Mouse (Mus musculus): ENCODE measurements around the gene Nop56. TPM values are rescaled to one million over a fixed set of nuclear protein-coding genes. Genes with fewer than 3 reads are reported as not detected.

Nop56 gene
- polyA plus RNA-seq (2012; rRNA removed) = 15.5 and 15.8 TPM in 2 replicates

- TF ChIP-seq CTCF (IDR thresholded peaks at IDR 0.05; ENCODE audit: extremely low read depth, insufficient read length, insufficient replicate concordance, low read depth, low read length) (no peak), POLR2A (IDR thresholded peaks at IDR 0.05; ENCODE audit: low read depth, low read length) (peak; percentile 99)
- WGBS = under 1% methylated on average over 68 of the region's 68 CpGs
Observed at GRCm38 (mm10) chr2:130274149-130274861, at the start of gene Nop56. Nop56 (plus strand) TSS chr2:130274430.

DNA sequence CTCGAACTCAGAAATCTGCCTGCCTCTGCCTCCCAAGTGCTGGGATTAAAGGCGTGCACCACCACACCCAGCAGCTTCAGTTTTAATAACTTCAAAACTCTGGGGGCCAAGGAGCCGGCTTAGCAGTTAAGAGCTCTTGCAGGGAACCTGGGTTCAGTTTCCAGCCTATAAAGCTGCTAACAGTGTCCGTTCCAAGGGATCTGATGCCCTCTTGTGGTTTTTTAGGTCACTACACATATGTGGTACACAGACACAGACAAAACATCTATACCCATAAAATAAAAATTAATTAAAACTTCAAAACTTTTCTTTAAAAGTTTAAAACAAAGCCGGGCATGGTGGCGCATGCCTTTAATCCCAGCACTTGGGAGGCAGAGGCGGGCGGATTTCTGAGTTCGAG, 27.3 kb upstream of the Nop56 start:
- TF ChIP-seq CTCF (IDR thresholded peaks at IDR 0.05; ENCODE audit: extremely low read depth, insufficient read length, insufficient replicate concordance, low read depth, low read length) = no peak
- no peak for TF ChIP-seq POLR2A (IDR thresholded peaks at IDR 0.05; ENCODE audit: low read depth, low read length)
- H3K36me3 ChIP-seq (ENCODE audit: control insufficient read depth, insufficient read depth, low read length) = no peaks in the 10 kb centered on the region
- H3K4me1 ChIP-seq (ENCODE audit: control insufficient read depth, insufficient read depth, insufficient read length, low read length) = no peaks in the 10 kb centered on the region
- H3K27me3 ChIP-seq (ENCODE audit: control insufficient read depth, insufficient read depth, low read length) = no peaks in the 10 kb centered on the region
- WGBS = 45% methylated on average over 9 of the region's 9 CpGs
- no peak overlapping the region for H3K27ac ChIP-seq (ENCODE audit: insufficient read depth, low read depth, low read length)
- H3K4me3 ChIP-seq (ENCODE audit: low read depth, low read length) = no peak overlapping the region

More at GRCm38 (mm10) chr2:130274149-130274861, at the start of gene Nop56:
- peaks cover 23% of the 10 kb centered on the region for H3K36me3 ChIP-seq (ENCODE audit: control insufficient read depth, insufficient read depth, low read length)
- H3K4me1 ChIP-seq (ENCODE audit: control insufficient read depth, insufficient read depth, insufficient read length, low read length) = peaks cover 2% of the 10 kb centered on the region; the same call in 1 of the 2 replicates
- peak within 1 kb of the TSS; percentile 48 for H3K27ac ChIP-seq (ENCODE audit: insufficient read depth, low read depth, low read length)
- H3K27me3 ChIP-seq (ENCODE audit: control insufficient read depth, insufficient read depth, low read length) = no peaks in the 10 kb centered on the region
- peak within 1 kb of the TSS; percentile 82 for H3K4me3 ChIP-seq (ENCODE audit: low read depth, low read length)

DNA sequence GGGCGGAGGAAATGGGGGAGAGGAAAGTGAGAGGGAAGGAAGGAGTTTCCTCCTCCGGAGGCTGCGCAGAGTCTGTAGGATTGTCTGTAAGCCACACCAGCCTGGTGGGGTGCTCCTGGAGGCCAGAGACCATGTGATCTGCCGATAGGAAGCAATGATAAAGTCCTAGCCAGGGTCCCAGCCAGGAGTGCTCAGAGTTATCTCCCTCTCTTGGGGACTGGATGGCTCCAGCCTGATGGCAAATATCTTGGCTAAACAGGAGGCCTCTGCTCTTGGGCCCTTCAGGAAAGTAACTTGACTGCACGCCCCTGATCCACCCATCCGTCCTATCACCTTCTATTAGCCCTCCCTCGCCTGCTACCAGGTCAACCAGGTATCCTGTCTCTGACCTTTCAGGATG, 26.0 kb upstream of the Nop56 start:
- WGBS = 55% methylated on average over 7 of the region's 7 CpGs
- Histone ChIP-seq H3K4me3 (ENCODE audit: low read depth, low read length) (no peak overlapping the region), H3K27me3 (ENCODE audit: control insufficient read depth, insufficient read depth, low read length) (no peaks in the 10 kb centered on the region), H3K27ac (ENCODE audit: insufficient read depth, low read depth, low read length) (no peak overlapping the region), H3K36me3 (ENCODE audit: control insufficient read depth, insufficient read depth, low read length) (no peaks in the 10 kb centered on the region), H3K4me1 (ENCODE audit: control insufficient read depth, insufficient read depth, insufficient read length, low read length) (no peaks in the 10 kb centered on the region)
- TF ChIP-seq POLR2A (IDR thresholded peaks at IDR 0.05; ENCODE audit: low read depth, low read length) = no peak
- TF ChIP-seq CTCF (IDR thresholded peaks at IDR 0.05; ENCODE audit: extremely low read depth, insufficient read length, insufficient replicate concordance, low read depth, low read length) = no peak

DNA sequence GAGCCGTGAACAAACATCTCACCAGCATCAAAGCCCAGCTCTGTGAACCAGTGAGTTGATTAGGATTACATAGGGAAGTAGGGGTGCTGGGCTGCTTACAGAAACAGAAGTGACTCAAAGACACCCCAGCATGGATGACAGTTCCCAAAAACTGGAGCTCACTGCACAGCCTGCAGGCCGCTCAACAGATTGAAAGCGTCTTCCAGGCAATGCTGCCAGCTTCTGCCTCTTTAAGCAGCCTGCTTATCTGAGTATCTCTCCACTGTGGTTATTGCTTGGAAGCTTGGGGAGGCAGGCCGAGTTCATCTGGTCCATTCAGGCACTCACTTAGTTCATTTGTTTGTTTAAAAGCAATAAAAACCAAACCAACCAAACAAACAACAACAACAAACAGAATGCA, 17.5 kb upstream of the Nop56 start:
- no peak overlapping the region for H3K4me3 ChIP-seq (ENCODE audit: low read depth, low read length)
- no peak overlapping the region for H3K27ac ChIP-seq (ENCODE audit: insufficient read depth, low read depth, low read length)
- WGBS = 74% methylated on average over 4 of the region's 4 CpGs
- H3K27me3 ChIP-seq (ENCODE audit: control insufficient read depth, insufficient read depth, low read length) = no peaks in the 10 kb centered on the region
- H3K36me3 ChIP-seq (ENCODE audit: control insufficient read depth, insufficient read depth, low read length) = no peaks in the 10 kb centered on the region
- no peak for TF ChIP-seq POLR2A (IDR thresholded peaks at IDR 0.05; ENCODE audit: low read depth, low read length)
- no peak for TF ChIP-seq CTCF (IDR thresholded peaks at IDR 0.05; ENCODE audit: extremely low read depth, insufficient read length, insufficient replicate concordance, low read depth, low read length)
- H3K4me1 ChIP-seq (ENCODE audit: control insufficient read depth, insufficient read depth, insufficient read length, low read length) = no peaks in the 10 kb centered on the region

GRCm38 (mm10) chr2:130260822-130261221, 13.4 kb upstream of the Nop56 start:
- TF ChIP-seq CTCF (IDR thresholded peaks at IDR 0.05; ENCODE audit: extremely low read depth, insufficient read length, insufficient replicate concordance, low read depth, low read length) (no peak), POLR2A (IDR thresholded peaks at IDR 0.05; ENCODE audit: low read depth, low read length) (no peak)
- no peaks in the 10 kb centered on the region for H3K36me3 ChIP-seq (ENCODE audit: control insufficient read depth, insufficient read depth, low read length)
- no peaks in the 10 kb centered on the region for H3K27me3 ChIP-seq (ENCODE audit: control insufficient read depth, insufficient read depth, low read length)
- H3K27ac ChIP-seq (ENCODE audit: insufficient read depth, low read depth, low read length) = no peak overlapping the region
- no peak overlapping the region for H3K4me3 ChIP-seq (ENCODE audit: low read depth, low read length)
- no peaks in the 10 kb centered on the region for H3K4me1 ChIP-seq (ENCODE audit: control insufficient read depth, insufficient read depth, insufficient read length, low read length)
- 59% methylated on average over 4 of the region's 4 CpGs for WGBS

GRCm38 (mm10) chr2:130261914-130262313, 12.3 kb upstream of the Nop56 start:
- Histone ChIP-seq H3K4me3 (ENCODE audit: low read depth, low read length) (no peak overlapping the region), H3K27me3 (ENCODE audit: control insufficient read depth, insufficient read depth, low read length) (no peaks in the 10 kb centered on the region), H3K27ac (ENCODE audit: insufficient read depth, low read depth, low read length) (no peak overlapping the region), H3K4me1 (ENCODE audit: control insufficient read depth, insufficient read depth, insufficient read length, low read length) (no peaks in the 10 kb centered on the region), H3K36me3 (ENCODE audit: control insufficient read depth, insufficient read depth, low read length) (no peaks in the 10 kb centered on the region)
- TF ChIP-seq CTCF (IDR thresholded peaks at IDR 0.05; ENCODE audit: extremely low read depth, insufficient read length, insufficient replicate concordance, low read depth, low read length) (no peak), POLR2A (IDR thresholded peaks at IDR 0.05; ENCODE audit: low read depth, low read length) (no peak)
- 35% methylated on average over 2 of the region's 2 CpGs for WGBS

GRCm38 (mm10) chr2:130262398-130262797, 11.8 kb upstream of the Nop56 start:
- no peaks in the 10 kb centered on the region for H3K36me3 ChIP-seq (ENCODE audit: control insufficient read depth, insufficient read depth, low read length)
- H3K4me3 ChIP-seq (ENCODE audit: low read depth, low read length) = no peak overlapping the region
- H3K27ac ChIP-seq (ENCODE audit: insufficient read depth, low read depth, low read length) = no peak overlapping the region
- WGBS = 20% methylated on average over 2 of the region's 2 CpGs
- no peaks in the 10 kb centered on the region for H3K27me3 ChIP-seq (ENCODE audit: control insufficient read depth, insufficient read depth, low read length)
- H3K4me1 ChIP-seq (ENCODE audit: control insufficient read depth, insufficient read depth, insufficient read length, low read length) = no peaks in the 10 kb centered on the region
- TF ChIP-seq POLR2A (IDR thresholded peaks at IDR 0.05; ENCODE audit: low read depth, low read length) (no peak), CTCF (IDR thresholded peaks at IDR 0.05; ENCODE audit: extremely low read depth, insufficient read length, insufficient replicate concordance, low read depth, low read length) (no peak)
